Mouse (Mus musculus) embryo, embryonic 10.5 days (tissue): Measurements from ENCODE around the gene Cdc42ep2.
A peak's percentile ranks its signal among the peaks of the same experiment; 100 is the strongest.

Source experiments
- DNase-seq: peaks from one replicate; pipeline ENCODE4 v3.0.0-alpha.2; 2015; ENCODE audit warnings: low spot score

Cdc42ep2 gene

GRCm38 (mm10) chr19:5940656-5941055, 16.0 kb upstream of the Cdc42ep2 start:
- DNase-seq: no peak

GRCm38 (mm10) chr19:5940173-5940572, 15.6 kb upstream of the Cdc42ep2 start:
- DNase-seq: no peak

- DNase-seq: no peak
Observed at GRCm38 (mm10) chr19:5939715-5940114, 15.1 kb upstream of the Cdc42ep2 start.

GRCm38 (mm10) chr19:5938516-5938915, 13.9 kb upstream of the Cdc42ep2 start:
- no peak for DNase-seq

- DNase-seq: no peak
Observed at GRCm38 (mm10) chr19:5937836-5938406, 13.3 kb upstream of the Cdc42ep2 start.

- no peak for DNase-seq
Observed at GRCm38 (mm10) chr19:5937095-5937835, 12.6 kb upstream of the Cdc42ep2 start.

GRCm38 (mm10) chr19:5935691-5936090, 11.1 kb upstream of the Cdc42ep2 start:
- DNase-seq: no peak

GRCm38 (mm10) chr19:5935266-5935665, 10.7 kb upstream of the Cdc42ep2 start:
- DNase-seq: no peak

- DNase-seq: no peak
Observed at GRCm38 (mm10) chr19:5929634-5930596, 5.3 kb upstream of the Cdc42ep2 start.

GRCm38 (mm10) chr19:5928546-5928945, 3.9 kb upstream of the Cdc42ep2 start:
- DNase-seq: no peak

GRCm38 (mm10) chr19:5928104-5928503, 3.5 kb upstream of the Cdc42ep2 start:
- no peak for DNase-seq

- no peak for DNase-seq
Observed at GRCm38 (mm10) chr19:5927532-5927931, 2.9 kb upstream of the Cdc42ep2 start.

- DNase-seq: no peak
Observed at GRCm38 (mm10) chr19:5927026-5927425, 2.4 kb upstream of the Cdc42ep2 start.

- DNase-seq: no peak
Observed at GRCm38 (mm10) chr19:5925311-5925855, 767 bp upstream of the Cdc42ep2 start.

GRCm38 (mm10) chr19:5923990-5924712, 465 bp downstream of the Cdc42ep2 start:
- peak; percentile 97 for DNase-seq

- no peak for DNase-seq
Observed at GRCm38 (mm10) chr19:5922963-5923362, 1.7 kb downstream of the Cdc42ep2 start.

- no peak for DNase-seq
Observed at GRCm38 (mm10) chr19:5922119-5922942, 2.3 kb downstream of the Cdc42ep2 start.

- DNase-seq: peak; percentile 40
Observed at GRCm38 (mm10) chr19:5921715-5922114, 2.9 kb downstream of the Cdc42ep2 start.

GRCm38 (mm10) chr19:5913007-5913719, 11.5 kb downstream of the Cdc42ep2 start, which contains the start of gene Dpf2:
Gene Dpf2 (minus strand): TSS chr19:5913010.
- DNase-seq: no peak
